Mouse (Mus musculus) natural killer cell, adult 2 months (primary cell): ENCODE results near the gene Speer1.
"Not testable (repeated sequence)": the region's sequence is repeated elsewhere in the genome, so short reads cannot be mapped to it uniquely, and the experiment has no call there.

Experiments used
- DNase-seq, 2 experiments: peaks; one replicate each; pipeline ENCODE4 v3.0.0; 2022; ENCODE audit warnings: low spot score in 2 of 2

Speer1 gene

DNA sequence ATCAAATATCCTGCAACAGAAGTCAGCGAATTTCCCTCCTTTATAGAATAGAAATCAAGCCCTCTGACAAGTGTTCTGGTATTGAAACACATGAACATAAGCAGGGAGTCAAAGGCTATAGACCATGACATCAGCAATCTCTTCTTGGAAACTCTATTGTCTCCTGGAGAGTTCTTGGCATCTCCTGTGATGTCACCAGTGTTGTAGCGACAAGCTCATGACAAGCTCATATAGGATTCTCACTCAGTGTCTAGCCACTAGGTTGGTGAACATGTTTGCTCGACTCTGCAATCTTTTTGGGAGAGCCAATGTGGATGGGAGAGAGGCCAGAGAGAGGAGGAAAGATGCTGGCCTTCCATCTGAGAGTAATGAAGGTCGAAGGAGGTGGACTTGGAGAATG lies at the start of gene Speer1:
TSS of gene Speer1 (plus strand) at position 301 of the 400 bp plus-strand sequence.
- DNase-seq: not testable (repeated sequence)
